Mouse (Mus musculus): Measurements from ENCODE around the gene Fut9. TPM values are rescaled to one million over a fixed set of nuclear protein-coding genes. Genes with fewer than 3 reads are reported as not detected.

The Fut9 gene
- not detected for total RNA-seq (2021)
- long read RNA-seq, experiment 1: 0 reads
- long read RNA-seq, experiment 2: 0 reads

GRCm38 (mm10) chr4:25799476-25800283 is at the start of gene Fut9:
Gene Fut9 (minus strand): TSS chr4:25800244.
- no peak for DNase-seq

- no peak for DNase-seq
These were observed 15.7 kb upstream of the Fut9 start for GRCm38 (mm10) chr4:25815783-25816182.

- no peak for DNase-seq
These were observed 13.3 kb upstream of the Fut9 start for GRCm38 (mm10) chr4:25813340-25813739.

- no peak for DNase-seq
These were observed 10.0 kb upstream of the Fut9 start for GRCm38 (mm10) chr4:25810058-25810457.

GRCm38 (mm10) chr4:25801751-25802150 is 1.7 kb upstream of the Fut9 start:
- no peak for DNase-seq

GRCm38 (mm10) chr4:25800284-25800616 is 206 bp upstream of the Fut9 start:
- no peak for DNase-seq

- DNase-seq: no peak
These were observed 981 bp downstream of the Fut9 start for GRCm38 (mm10) chr4:25799051-25799475.

GRCm38 (mm10) chr4:25798412-25798811 is 1.6 kb downstream of the Fut9 start:
- no peak for DNase-seq

GRCm38 (mm10) chr4:25796149-25796548 is 3.9 kb downstream of the Fut9 start:
- no peak for DNase-seq

- no peak for DNase-seq
These were observed 14.8 kb downstream of the Fut9 start for GRCm38 (mm10) chr4:25785276-25785675.

- no peak for DNase-seq
These were observed 31.4 kb downstream of the Fut9 start for GRCm38 (mm10) chr4:25768657-25769056.

GRCm38 (mm10) chr4:25763091-25763490 is 37.0 kb downstream of the Fut9 start:
- no peak for DNase-seq

GRCm38 (mm10) chr4:25757909-25758548 is 42.0 kb downstream of the Fut9 start:
- no peak for DNase-seq

GRCm38 (mm10) chr4:25741553-25741952 is 58.5 kb downstream of the Fut9 start:
- DNase-seq: no peak

- DNase-seq: no peak
These were observed 61.3 kb downstream of the Fut9 start for GRCm38 (mm10) chr4:25738782-25739181.

GRCm38 (mm10) chr4:25721576-25721975 is 78.5 kb downstream of the Fut9 start:
- DNase-seq: no peak

GRCm38 (mm10) chr4:25713907-25714306 is 86.1 kb downstream of the Fut9 start:
- DNase-seq: no peak

- no peak for DNase-seq
These were observed 115.1 kb downstream of the Fut9 start for GRCm38 (mm10) chr4:25684976-25685375.

GRCm38 (mm10) chr4:25664196-25664595 is 135.8 kb downstream of the Fut9 start:
- no peak for DNase-seq

- DNase-seq: no peak
These were observed 138.8 kb downstream of the Fut9 start for GRCm38 (mm10) chr4:25661204-25661727.

- no peak for DNase-seq
These were observed 141.3 kb downstream of the Fut9 start for GRCm38 (mm10) chr4:25658792-25659191.

- no peak for DNase-seq
These were observed 148.1 kb downstream of the Fut9 start for GRCm38 (mm10) chr4:25651902-25652301.

GRCm38 (mm10) chr4:25648107-25648506 is 151.9 kb downstream of the Fut9 start:
- no peak for DNase-seq

GRCm38 (mm10) chr4:25647593-25647992 is 152.5 kb downstream of the Fut9 start:
- no peak for DNase-seq
